Mouse (Mus musculus): Measurements from ENCODE around the gene Apobr.

Apobr gene

GRCm38 (mm10) chr7:126584506-126584977 is at the start of gene Apobr:
TSS of gene Apobr (plus strand) at chr7:126584942.
- ATAC-seq (ENCODE audit: low TSS enrichment): no peak

DNA sequence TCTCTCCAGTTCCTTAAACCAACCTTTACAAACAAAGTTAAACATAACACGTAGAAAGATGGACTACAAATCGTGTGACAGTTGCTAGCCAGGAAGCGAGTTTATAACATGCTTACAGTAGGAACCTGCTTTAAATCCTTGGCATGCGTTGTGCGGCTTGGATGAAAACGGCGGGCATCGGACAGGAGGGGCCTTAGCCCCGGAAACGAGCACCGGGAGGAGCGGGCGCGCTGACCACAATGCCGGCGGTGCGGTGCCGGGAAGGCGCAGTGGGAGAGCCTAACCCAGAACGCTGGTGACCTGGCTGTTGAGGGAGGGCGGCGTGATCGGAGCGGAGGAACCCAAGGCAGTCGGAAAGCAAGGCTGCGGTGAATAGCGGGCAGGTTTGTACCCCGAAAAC is 49.0 kb upstream of the Apobr start:
- no peak; the same call in 1 of the 2 replicates for ATAC-seq (ENCODE audit: low TSS enrichment)

DNA sequence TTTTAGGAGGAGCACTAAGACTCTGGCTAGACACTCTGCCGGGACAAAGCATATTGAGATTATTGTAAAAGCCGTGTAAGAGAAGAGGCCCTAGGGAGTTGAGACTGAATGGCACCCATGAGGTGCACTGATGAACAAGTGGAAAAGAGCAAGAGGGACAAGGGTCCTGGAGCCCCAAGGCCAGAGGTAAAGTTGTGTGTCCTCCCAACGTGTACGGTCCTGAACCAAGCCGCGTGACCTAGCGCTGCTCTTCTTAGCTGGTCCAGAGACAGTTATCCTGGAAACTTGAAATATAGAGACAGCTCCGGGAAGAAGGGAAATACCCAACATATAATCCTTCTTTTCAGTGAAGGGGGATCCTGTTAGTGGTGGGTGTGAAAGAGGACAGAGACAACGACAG is 48.3 kb upstream of the Apobr start:
- no peak for ATAC-seq (ENCODE audit: low TSS enrichment)

DNA sequence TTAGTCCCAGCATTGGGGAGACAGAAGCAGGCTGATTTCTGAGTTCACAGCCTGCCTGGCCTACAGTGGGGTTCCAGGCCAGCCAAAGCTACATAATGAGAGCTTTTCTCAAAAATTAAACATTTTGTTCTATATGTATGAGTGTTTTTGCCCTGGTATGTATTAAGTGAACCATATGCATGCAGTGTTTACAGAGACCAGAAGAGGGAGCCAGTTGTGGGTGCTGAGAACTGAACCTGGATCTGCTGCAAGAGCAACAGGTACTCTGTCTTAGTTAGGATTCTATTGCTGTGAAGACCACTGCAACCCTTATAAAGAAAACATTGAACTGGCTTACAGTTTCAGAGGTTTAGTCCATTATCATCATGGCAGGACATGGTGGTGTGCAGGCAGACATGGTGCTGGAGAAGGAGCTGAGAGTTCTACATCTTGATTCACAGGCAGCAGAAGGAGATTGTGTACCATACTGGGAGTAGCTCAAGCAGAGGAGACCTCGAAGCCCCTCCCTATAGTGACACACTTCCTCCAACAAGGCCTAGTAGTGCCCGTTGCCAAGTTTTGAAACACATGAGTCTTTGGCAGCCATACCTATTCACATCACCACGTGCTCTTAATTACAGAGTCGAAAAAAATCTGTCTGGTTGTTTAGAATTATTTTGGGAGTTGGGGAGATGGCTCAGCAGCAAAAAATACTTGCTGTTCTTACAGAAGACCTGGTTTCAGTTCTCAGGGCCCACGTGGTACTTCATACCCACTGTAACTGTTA is 46.7 kb upstream of the Apobr start:
- no peak for ATAC-seq (ENCODE audit: low TSS enrichment)

- no peak for ATAC-seq (ENCODE audit: low TSS enrichment)
Measured at GRCm38 (mm10) chr7:126541661-126542060, 43.1 kb upstream of the Apobr start.

GRCm38 (mm10) chr7:126545631-126546030 is 39.1 kb upstream of the Apobr start:
- ATAC-seq (ENCODE audit: low TSS enrichment): no peak

DNA sequence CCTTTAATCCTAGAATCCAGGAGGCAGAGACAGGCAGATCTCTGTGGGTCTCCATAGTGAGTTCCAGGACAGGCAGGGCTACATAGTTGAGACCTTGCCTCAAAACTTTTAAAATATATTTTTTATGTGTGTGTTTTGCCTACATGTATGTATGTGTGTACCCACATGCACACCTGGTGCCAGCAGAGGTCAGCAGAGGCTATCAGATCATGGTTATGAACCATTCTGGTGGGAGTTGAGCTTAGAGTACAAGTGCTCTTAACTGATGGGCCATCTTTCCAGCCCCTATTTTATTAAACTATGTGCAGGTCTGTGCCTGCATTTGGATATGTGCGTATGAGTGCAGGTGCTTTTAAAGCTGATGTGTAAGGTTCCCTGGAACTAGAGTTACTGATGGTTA is 29.9 kb upstream of the Apobr start:
- ATAC-seq (ENCODE audit: low TSS enrichment): no peak

DNA sequence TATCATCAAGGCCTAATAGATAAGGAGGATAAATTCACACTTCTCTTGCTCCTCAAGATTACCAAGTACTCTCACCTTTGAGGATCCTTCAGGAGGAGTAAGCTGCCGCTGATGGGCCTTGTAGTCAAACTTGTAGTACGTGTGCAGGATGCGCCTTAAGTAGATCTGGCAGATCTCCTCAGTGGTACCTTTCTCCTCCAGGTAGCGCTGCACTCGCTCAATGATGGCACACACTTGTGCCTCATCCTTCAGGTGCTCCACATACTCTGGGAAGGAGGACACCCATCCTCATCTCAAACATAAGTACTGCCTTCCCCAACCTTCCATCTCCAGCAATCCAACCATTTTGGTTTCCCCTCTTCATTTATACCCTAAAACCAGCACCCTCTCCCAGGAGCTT is 28.1 kb upstream of the Apobr start:
- no peak for ATAC-seq (ENCODE audit: low TSS enrichment)

- ATAC-seq (ENCODE audit: low TSS enrichment): peak; percentile 36; the same call in 1 of the 2 replicates
Measured at GRCm38 (mm10) chr7:126565693-126566092, 19.0 kb upstream of the Apobr start.

DNA sequence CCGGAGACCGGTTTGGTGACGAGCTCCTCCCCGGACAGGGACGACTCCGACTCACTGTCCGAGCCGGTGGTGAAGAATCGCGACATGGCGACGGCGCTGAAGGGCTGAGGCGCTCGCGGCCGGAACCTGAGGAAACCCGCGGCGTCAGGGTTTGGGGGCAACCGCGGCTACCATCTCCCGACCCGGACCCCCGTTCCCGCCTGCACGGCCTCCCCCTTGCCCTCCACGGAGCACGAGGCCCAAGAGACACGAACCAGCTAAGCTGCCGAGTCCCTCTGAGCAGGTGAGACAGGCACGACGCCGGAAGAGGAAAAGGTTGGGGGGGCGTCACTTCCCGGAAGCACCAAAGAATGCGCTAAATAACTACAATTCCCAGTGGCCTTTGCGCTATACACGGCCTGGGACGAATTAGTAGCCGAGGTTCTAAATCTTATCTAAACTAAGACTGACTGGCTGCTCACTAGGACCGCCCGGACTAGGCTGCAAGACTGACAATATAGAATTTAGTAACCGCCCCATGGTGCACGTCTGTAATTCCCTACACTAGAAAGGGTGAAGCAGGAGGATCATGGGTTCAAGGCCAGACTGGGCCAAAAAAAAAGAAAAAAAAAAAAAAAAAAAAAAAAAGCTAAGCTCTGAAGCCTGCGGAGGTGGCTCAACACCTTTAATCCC is 18.5 kb upstream of the Apobr start, which contains the start of gene Eif3c:
Eif3c (minus strand) TSS at position 318 of the 672 bp plus-strand sequence.
- ATAC-seq (ENCODE audit: low TSS enrichment): peak; percentile 96

- no peak for ATAC-seq (ENCODE audit: low TSS enrichment)
Measured at GRCm38 (mm10) chr7:126576946-126577345, 7.8 kb upstream of the Apobr start.

- ATAC-seq (ENCODE audit: low TSS enrichment): no peak
Measured at GRCm38 (mm10) chr7:126579172-126579571, 5.6 kb upstream of the Apobr start.

GRCm38 (mm10) chr7:126581661-126582060 is 3.1 kb upstream of the Apobr start:
- no peak for ATAC-seq (ENCODE audit: low TSS enrichment)

DNA sequence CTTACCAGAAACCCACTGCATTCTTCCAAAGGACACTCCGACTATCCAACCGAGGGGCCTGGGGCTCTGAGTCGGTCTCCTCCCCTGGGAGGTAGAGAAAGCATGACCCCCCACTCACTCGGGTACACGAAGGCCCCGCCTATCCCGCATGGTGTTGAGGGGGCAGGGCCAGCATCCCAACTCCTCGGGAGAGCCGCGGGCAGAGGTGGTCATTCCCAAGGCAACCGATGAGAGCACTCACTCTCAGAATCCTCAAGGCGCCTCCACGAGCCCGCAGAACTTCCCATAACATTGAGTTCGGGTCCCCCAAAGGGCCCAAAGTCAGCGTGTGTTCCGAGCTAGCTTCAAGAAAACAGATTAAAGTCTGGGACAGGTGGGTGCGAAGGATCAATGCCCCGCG is 2.0 kb upstream of the Apobr start:
- ATAC-seq (ENCODE audit: low TSS enrichment): 0 out of 2 replicates have a peak, but pooled peaks have one; percentile 14

DNA sequence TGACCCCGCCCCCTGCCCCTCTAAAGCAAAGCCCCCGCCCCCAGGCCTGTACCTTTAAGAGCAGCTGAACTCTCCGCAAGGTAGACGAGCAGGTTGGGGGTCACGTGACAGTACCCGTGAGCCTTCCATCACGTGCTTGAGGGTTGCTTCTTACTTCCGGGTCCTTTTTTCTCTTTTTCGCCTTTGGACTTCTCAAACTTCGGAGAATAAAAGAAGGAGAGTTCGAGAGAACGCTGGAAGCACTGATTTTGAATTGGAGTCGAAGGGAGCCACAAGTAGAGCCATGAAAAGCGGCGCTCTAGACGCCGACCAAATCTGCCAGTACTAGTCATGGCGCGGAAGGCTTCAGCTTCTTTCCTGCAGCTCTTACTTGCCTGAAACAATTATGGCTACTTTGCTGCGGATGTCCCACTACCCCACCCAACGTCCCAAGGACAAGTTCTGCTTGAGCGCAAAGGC is 1.5 kb upstream of the Apobr start:
- peak; percentile 56 for ATAC-seq (ENCODE audit: low TSS enrichment)

- ATAC-seq (ENCODE audit: low TSS enrichment): no peak
Measured at GRCm38 (mm10) chr7:126583761-126584160, 981 bp upstream of the Apobr start.

DNA sequence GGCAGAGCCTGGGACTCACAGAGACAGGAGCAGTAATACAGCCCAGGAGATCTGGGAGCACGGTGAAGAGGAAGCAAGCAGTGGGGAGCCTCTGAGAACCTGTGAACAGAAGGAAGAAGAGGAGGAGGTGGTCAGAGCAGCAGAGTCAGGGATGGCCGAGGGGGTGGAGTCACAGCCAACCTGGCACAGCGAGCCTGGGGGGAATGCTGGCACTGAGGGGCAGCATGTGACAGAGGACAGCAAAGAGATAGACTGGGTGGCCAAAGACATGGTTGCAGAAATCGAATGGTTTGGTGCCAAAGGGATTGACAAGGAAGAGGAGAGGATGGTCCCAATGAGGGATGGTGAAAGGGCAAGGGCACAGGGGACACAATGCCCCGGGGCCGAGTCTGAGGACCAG is 975 bp downstream of the Apobr start, which contains the start of gene Cln3:
Cln3 (minus strand) TSS at position 101 of the 400 bp plus-strand sequence.
- ATAC-seq (ENCODE audit: low TSS enrichment): no peak

GRCm38 (mm10) chr7:126586839-126587238 is 2.1 kb downstream of the Apobr start:
- ATAC-seq (ENCODE audit: low TSS enrichment): no peak

DNA sequence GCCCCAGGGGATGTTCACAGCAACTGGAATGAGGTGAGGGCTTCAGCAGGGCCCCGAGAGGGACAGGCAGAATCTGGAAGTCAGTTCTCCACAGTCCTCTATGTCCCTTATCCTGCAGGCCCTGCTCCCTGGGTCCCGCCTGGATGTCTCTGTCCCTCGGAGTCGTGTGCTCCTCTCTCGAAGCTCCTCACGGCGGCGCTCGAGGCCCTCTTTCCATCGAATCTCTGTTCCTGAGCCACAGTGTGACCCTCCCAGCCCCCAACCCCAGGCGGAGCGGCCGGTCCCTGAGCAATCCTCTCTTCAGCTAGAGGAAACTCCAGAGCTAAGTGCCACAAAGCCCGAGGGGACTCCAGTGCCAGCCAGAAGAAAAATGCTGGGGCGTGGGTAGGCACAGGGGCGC is 3.0 kb downstream of the Apobr start:
- ATAC-seq (ENCODE audit: low TSS enrichment): peak; percentile 64

DNA sequence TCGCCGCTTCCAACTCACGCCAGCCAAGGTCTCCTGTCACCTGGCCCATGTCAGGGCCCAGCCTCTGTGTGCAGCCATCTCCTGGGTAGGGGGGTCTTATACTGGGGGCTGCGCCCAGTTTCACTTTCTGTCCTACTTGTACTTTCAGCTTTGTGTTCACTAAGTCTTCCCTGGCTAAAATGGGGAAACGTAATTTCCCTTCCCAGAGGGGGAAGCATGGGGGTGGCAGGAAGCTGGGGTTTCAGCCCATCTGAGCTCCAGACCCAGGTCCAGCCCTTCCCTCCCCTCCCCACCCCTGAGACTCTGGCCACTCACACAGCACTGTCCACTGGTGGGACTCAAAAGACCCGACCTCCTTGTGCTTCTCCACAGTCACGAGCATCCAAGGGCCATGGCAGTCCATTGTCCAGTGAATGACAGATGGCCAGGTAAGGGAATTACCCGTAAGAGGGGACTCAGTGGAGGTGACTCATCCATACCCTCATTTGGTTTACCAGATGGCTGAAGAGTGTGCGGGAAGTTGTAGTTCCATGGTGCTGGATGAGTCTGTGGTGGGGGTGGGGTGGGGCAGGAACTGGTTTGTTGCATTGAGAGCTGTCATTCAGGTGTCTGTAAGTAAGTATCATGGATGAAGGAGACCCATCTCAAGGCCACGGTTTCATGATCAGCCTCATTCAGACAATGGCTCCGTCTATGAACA is 10.3 kb downstream of the Apobr start, which contains the start of gene Il27:
Il27 (minus strand) TSS at position 80 of the 700 bp plus-strand sequence.
- no peak for ATAC-seq (ENCODE audit: low TSS enrichment)

- ATAC-seq (ENCODE audit: low TSS enrichment): no peak
Measured at GRCm38 (mm10) chr7:126595890-126596289, 11.1 kb downstream of the Apobr start.

DNA sequence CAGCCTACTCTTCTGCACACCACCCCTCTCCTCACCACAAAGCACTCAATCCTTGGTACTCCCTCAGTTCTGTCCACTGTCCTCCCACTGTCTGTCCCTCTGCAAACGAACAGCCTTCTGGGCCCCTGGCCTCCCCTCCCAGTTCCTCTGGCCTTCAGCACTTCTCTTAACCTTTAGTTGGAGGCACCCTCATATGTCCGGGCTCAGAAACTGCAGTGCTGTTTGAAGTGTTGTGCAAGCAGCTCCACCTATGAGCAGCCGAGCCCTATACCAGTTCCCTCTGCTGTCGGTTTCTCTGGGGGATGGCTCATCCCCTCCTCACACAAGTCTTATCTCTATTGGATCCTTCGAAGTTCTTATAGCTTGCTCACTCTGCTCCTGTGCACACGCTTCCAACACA is 11.7 kb downstream of the Apobr start:
- ATAC-seq (ENCODE audit: low TSS enrichment): no peak
